Mouse (Mus musculus) embryonic facial prominence, embryonic 13.5 days (tissue): ENCODE measurements around the gene Sh3bgr. TPM values are rescaled to one million over a fixed set of nuclear protein-coding genes. Genes with fewer than 3 reads are reported as not detected.
A peak's percentile ranks its signal among the peaks of the same experiment; 100 is the strongest.

Source experiments
- ATAC-seq: fragments of 200-750 bp; cut with Nextera tagmentation; 2 replicates; pipeline ENCODE4 v1.8.0; 2017; ENCODE audit warnings: low read depth; ENCODE audit not compliant: insufficient number of reproducible peaks, insufficient read depth, low FRiP score, low TSS enrichment
- H3K27ac ChIP-seq: fragments of 300-500 bp; sonication (generic); 2 replicates; pipeline ENCODE4 v1.5.1; 2015; ENCODE audit warnings: moderate library complexity, mild to moderate bottlenecking, inconsistent platforms
- H3K27me3 ChIP-seq: fragments of 300-500 bp; sonication (generic); 2 replicates; pipeline ENCODE4 v1.6.1; 2015; ENCODE audit warnings: mild to moderate bottlenecking, inconsistent platforms
- H3K36me3 ChIP-seq: fragments of 300-500 bp; sonication (generic); 2 replicates; pipeline ENCODE4 v1.6.1; 2015; ENCODE audit warnings: mild to moderate bottlenecking, inconsistent platforms
- H3K4me1 ChIP-seq: fragments of 300-500 bp; sonication (generic); 2 replicates; pipeline ENCODE4 v1.6.1; 2015; ENCODE audit warnings: inconsistent platforms
- H3K4me2 ChIP-seq: fragments of 300-500 bp; sonication (generic); 2 replicates; pipeline ENCODE4 v1.6.1; 2015; ENCODE audit warnings: moderate library complexity, mild to moderate bottlenecking, inconsistent platforms
- H3K4me3 ChIP-seq: fragments of 300-500 bp; sonication (generic); 2 replicates; pipeline ENCODE4 v1.5.1; 2015; ENCODE audit warnings: mild to moderate bottlenecking, inconsistent platforms
- H3K9ac ChIP-seq: fragments of 300-500 bp; sonication (generic); 2 replicates; pipeline ENCODE4 v1.6.1; 2015; ENCODE audit warnings: mild to moderate bottlenecking, inconsistent platforms
- H3K9me3 ChIP-seq: fragments of 300-500 bp; sonication (generic); 2 replicates; pipeline ENCODE4 v1.6.1; 2016; ENCODE audit warnings: inconsistent platforms
- WGBS: fragments of 180-500 bp; shearing (Covaris S2); methylation state at CpG from one replicate; pipeline ENCODE4 v1.1.7; 2015; ENCODE audit warnings: mixed read lengths; 5-methylcytosine and 5-hydroxymethylcytosine counted together
- polyA plus RNA-seq: library from polyadenylated mRNA; unstranded; fragments of >200 nt; fragmentation: Nextera tagmentation; extraction: Ambion mirVana; gene quantifications from 2 replicates; pipeline ENCODE4 v1.2.1, GENCODE M21; 2015

Sh3bgr gene
- polyA plus RNA-seq, 1 experiment from 2014 or later, result 1.4 TPM

DNA sequence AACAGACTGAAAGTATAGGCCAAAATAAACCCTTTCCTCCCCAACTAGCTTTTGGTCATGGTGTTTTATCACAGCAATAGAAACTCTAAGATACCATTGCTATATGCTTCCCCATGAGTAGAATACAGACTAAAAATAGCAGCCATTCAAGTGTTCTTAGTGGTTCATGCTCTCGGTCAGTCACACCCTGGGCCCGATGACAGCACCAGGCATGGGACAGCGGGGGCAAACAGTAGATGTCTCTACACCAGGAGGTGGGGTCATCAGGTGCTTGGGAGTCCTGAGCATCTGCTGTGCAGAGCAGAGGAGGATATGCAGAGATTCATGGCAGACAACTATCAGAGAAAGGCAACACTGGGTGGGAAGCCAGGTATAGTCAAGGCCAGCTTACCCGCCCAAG is 12.8 kb downstream of the Sh3bgr start:
- WGBS, result 90% methylated on average over 4 of the region's 4 CpGs
- Histone ChIP-seq H3K36me3 (no peaks in the 10 kb centered on the region), H3K27ac (no peak overlapping the region), H3K9me3 (0 out of 2 replicates have a peak, but pooled peaks cover 5% of the 10 kb centered on the region), H3K4me2 (no peak overlapping the region), H3K4me3 (no peak overlapping the region), H3K4me1 (no peaks in the 10 kb centered on the region), H3K27me3 (no peaks in the 10 kb centered on the region), H3K9ac (no peak overlapping the region)
- no peak for ATAC-seq

DNA sequence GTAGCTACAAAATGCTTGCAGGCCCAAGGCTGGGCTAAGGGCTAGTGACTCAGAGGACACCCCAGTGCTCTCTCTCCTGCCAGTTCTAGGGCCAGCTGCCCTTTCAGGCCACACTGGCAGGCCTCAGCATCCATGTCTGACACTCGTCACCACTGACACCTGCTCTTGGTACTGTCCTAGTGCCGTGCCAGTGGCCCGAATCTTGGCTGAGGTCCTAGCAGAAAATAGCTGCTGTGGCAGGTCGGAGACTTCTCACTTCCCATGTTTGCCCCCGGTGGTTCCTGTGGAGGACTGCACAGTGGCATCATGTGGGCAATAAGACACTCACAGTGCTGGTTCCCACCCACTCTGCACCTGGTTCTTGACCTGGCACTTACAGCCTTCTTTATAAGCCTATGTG is 21.2 kb downstream of the Sh3bgr start:
- no peak overlapping the region for H3K9ac ChIP-seq
- no peak overlapping the region for H3K27ac ChIP-seq
- H3K36me3 ChIP-seq, result no peaks in the 10 kb centered on the region
- no peaks in the 10 kb centered on the region for H3K9me3 ChIP-seq
- H3K4me3 ChIP-seq, result no peak overlapping the region
- H3K27me3 ChIP-seq, result no peaks in the 10 kb centered on the region
- no peak for ATAC-seq
- no peaks in the 10 kb centered on the region for H3K4me1 ChIP-seq
- WGBS, result 80% methylated on average over 5 of the region's 5 CpGs
- H3K4me2 ChIP-seq, result no peak overlapping the region

GRCm38 (mm10) chr16:96221959-96222358 is 21.7 kb downstream of the Sh3bgr start:
- Histone ChIP-seq H3K4me3 (no peak overlapping the region), H3K27me3 (no peaks in the 10 kb centered on the region), H3K9me3 (no peaks in the 10 kb centered on the region), H3K27ac (no peak overlapping the region), H3K4me1 (no peaks in the 10 kb centered on the region), H3K4me2 (no peak overlapping the region), H3K9ac (no peak overlapping the region), H3K36me3 (no peaks in the 10 kb centered on the region)
- ATAC-seq, result no peak
- 80% methylated on average over 3 of the region's 3 CpGs for WGBS

DNA sequence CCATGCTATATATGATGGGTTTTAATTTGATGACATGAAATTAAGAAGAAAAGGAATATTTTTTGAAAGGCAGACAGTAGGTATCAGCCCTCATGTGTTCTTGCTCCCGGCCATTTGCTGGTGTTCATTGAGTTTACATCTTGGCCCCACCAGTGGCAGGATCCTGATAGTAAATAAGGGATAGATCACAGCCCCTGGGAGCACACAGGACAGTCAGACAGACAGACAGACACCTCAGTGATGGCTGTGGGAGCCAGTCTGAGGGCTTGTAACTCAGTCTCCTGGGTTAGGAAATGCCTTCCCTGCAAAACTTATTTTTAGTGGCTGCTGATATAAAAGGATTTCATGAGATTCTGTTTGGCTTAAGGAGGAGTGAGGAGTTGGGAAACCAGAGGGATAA is 22.2 kb downstream of the Sh3bgr start:
- Histone ChIP-seq H3K4me3 (no peak overlapping the region), H3K9ac (no peak overlapping the region), H3K27ac (no peak overlapping the region), H3K36me3 (no peaks in the 10 kb centered on the region), H3K9me3 (no peaks in the 10 kb centered on the region), H3K4me1 (no peaks in the 10 kb centered on the region), H3K27me3 (no peaks in the 10 kb centered on the region), H3K4me2 (no peak overlapping the region)
- WGBS, result 80% methylated on average over 1 of the region's 1 CpGs
- no peak for ATAC-seq

GRCm38 (mm10) chr16:96228438-96228837 is 28.2 kb downstream of the Sh3bgr start:
- Histone ChIP-seq H3K4me1 (no peaks in the 10 kb centered on the region), H3K4me2 (no peak overlapping the region), H3K27me3 (no peaks in the 10 kb centered on the region), H3K9ac (no peak overlapping the region), H3K9me3 (no peaks in the 10 kb centered on the region), H3K4me3 (no peak overlapping the region), H3K36me3 (no peaks in the 10 kb centered on the region), H3K27ac (no peak overlapping the region)
- WGBS, result 74% methylated on average over 13 of the region's 13 CpGs
- ATAC-seq, result no peak

GRCm38 (mm10) chr16:96229044-96229555 is 28.9 kb downstream of the Sh3bgr start:
- no peak overlapping the region for H3K27ac ChIP-seq
- H3K9ac ChIP-seq, result no peak overlapping the region
- H3K36me3 ChIP-seq, result no peaks in the 10 kb centered on the region
- no peak overlapping the region for H3K4me2 ChIP-seq
- no peaks in the 10 kb centered on the region for H3K27me3 ChIP-seq
- H3K4me3 ChIP-seq, result no peak overlapping the region
- no peaks in the 10 kb centered on the region for H3K9me3 ChIP-seq
- 63% methylated on average over 8 of the region's 8 CpGs for WGBS
- H3K4me1 ChIP-seq, result no peaks in the 10 kb centered on the region
- ATAC-seq, result no peak

GRCm38 (mm10) chr16:96230411-96230810 is 30.2 kb downstream of the Sh3bgr start:
- ATAC-seq, result 0 out of 2 replicates have a peak, but pooled peaks have one; percentile 43
- no peaks in the 10 kb centered on the region for H3K36me3 ChIP-seq
- no peak overlapping the region for H3K9ac ChIP-seq
- H3K4me2 ChIP-seq, result no peak overlapping the region
- no peak overlapping the region for H3K27ac ChIP-seq
- H3K9me3 ChIP-seq, result no peaks in the 10 kb centered on the region
- WGBS, result 31% methylated on average over 11 of the region's 11 CpGs
- H3K4me3 ChIP-seq, result no peak overlapping the region
- H3K4me1 ChIP-seq, result no peaks in the 10 kb centered on the region
- no peaks in the 10 kb centered on the region for H3K27me3 ChIP-seq

DNA sequence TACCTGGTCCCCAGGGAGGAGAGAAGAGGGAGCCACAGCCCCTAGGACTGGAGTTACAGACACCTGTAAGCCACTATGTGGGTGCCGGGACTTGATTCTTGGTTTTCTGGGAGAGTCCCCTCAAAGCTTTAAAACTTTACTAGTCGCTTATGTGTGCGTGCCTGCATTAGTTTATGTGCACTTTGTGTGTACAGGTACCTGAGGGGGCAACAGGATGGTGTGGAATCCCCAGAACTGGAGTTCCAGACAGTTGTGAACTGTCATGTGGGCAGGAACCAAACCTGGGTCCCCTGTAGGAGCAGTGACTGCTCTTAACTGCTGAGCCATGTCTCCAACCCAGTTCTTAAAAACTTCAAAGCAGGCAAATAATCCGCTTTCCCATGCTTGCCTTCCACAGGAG is 31.0 kb downstream of the Sh3bgr start:
- WGBS, result 89% methylated on average over 4 of the region's 4 CpGs
- no peaks in the 10 kb centered on the region for H3K36me3 ChIP-seq
- no peak overlapping the region for H3K27ac ChIP-seq
- no peaks in the 10 kb centered on the region for H3K9me3 ChIP-seq
- no peak overlapping the region for H3K9ac ChIP-seq
- no peaks in the 10 kb centered on the region for H3K4me1 ChIP-seq
- no peaks in the 10 kb centered on the region for H3K27me3 ChIP-seq
- no peak overlapping the region for H3K4me3 ChIP-seq
- no peak overlapping the region for H3K4me2 ChIP-seq
- ATAC-seq, result no peak

GRCm38 (mm10) chr16:96231974-96232373 is 31.7 kb downstream of the Sh3bgr start:
- Histone ChIP-seq H3K9ac (no peak overlapping the region), H3K27me3 (no peaks in the 10 kb centered on the region), H3K4me1 (no peaks in the 10 kb centered on the region), H3K27ac (no peak overlapping the region), H3K4me3 (no peak overlapping the region), H3K9me3 (no peaks in the 10 kb centered on the region), H3K36me3 (no peaks in the 10 kb centered on the region), H3K4me2 (no peak overlapping the region)
- no peak for ATAC-seq
- 83% methylated on average over 8 of the region's 8 CpGs for WGBS

DNA sequence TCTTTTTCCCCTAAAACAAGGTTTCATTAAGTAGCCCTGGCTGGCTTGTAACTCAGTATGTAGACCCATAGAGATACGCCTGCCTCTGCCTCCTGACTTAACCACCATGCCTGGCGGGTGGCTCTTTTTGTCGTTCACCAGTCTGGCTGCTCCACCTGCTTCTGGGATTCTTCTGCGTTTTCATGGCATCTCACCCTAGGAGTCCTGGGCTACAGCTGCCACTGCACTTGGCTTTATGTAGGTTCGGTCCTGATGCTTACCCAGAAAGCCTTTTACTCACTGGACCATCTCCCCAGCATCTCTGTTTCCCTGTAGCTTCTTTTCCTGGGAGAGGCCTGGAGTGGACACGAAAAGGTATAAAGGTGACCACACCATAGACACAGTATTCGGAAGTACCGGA is 33.7 kb downstream of the Sh3bgr start:
- H3K4me1 ChIP-seq, result no peaks in the 10 kb centered on the region
- no peak overlapping the region for H3K4me2 ChIP-seq
- H3K27ac ChIP-seq, result no peak overlapping the region
- ATAC-seq, result no peak
- H3K4me3 ChIP-seq, result no peak overlapping the region
- no peak overlapping the region for H3K9ac ChIP-seq
- 89% methylated on average over 8 of the region's 8 CpGs for WGBS
- H3K9me3 ChIP-seq, result no peaks in the 10 kb centered on the region
- H3K36me3 ChIP-seq, result no peaks in the 10 kb centered on the region
- H3K27me3 ChIP-seq, result no peaks in the 10 kb centered on the region

DNA sequence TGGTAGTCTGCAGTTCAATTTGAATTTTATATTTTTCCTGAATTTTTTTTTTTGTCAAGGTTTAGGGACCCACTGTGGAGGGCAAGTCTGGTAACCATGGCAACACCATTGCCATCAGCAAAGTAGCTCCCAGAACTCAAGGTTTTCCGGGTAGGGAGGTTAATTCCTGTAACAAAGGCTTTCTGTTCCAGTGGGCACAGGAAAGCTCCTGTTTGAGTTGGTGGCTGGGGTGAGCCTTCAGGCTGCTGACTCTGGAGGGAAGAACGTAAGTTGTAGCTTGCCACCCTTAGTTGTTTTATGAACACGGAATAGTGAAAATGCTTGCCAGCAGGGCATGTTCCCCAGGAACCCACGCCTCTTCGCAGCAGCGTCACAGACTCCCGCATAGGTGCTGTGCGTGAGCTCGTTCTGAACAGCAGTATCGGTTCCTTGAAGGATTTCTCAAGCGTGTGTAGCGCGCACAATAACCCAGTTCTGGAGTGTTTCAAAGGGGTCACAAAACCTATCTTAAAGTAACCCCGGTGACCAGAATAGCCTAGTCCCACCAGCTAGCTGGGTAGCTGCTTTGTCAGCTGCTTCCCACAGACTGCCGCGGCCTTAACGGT is 35.2 kb downstream of the Sh3bgr start, which contains the start of gene B3galt5:
B3galt5 (plus strand) TSS at position 436 of the 605 bp plus-strand sequence.
- Histone ChIP-seq H3K36me3 (no peaks in the 10 kb centered on the region), H3K4me3 (no peak within 1 kb of the TSS; the same call in 1 of the 2 replicates), H3K27ac (peak within 1 kb of the TSS; percentile 68), H3K9me3 (no peaks in the 10 kb centered on the region), H3K4me1 (no peaks in the 10 kb centered on the region), H3K27me3 (no peaks in the 10 kb centered on the region), H3K4me2 (peak within 1 kb of the TSS; percentile 26), H3K9ac (0 out of 2 replicates have a peak within 1 kb of the TSS, but pooled peaks have one; percentile 32)
- 51% methylated on average over 17 of the region's 17 CpGs for WGBS
- no peak for ATAC-seq

DNA sequence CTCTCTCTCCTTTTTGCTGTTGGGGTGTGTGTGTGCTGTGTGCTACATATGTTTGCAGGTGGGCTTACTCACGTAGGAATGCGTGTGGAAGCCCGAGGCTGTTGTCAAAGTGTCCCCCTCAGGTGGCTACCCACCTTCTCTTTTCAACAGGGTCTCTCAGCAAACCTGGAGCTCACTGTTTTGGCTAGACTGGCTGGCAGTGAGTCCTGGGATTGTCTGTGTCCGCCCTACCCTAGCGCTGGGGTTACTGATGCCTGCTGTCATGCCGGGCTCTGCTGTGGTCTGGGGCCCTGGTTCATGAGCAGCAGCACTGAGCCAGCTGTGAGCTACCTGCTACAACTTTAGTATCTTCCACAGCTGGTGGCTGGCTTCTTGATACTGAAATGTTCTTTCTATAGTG is 44.2 kb downstream of the Sh3bgr start:
- Histone ChIP-seq H3K27me3 (no peaks in the 10 kb centered on the region), H3K36me3 (no peaks in the 10 kb centered on the region), H3K27ac (no peak overlapping the region), H3K9me3 (0 out of 2 replicates have a peak, but pooled peaks cover 4% of the 10 kb centered on the region), H3K4me1 (no peaks in the 10 kb centered on the region), H3K9ac (no peak overlapping the region), H3K4me2 (no peak overlapping the region), H3K4me3 (no peak overlapping the region)
- no peak for ATAC-seq
- 77% methylated on average over 6 of the region's 6 CpGs for WGBS
